Mouse (Mus musculus) midbrain, embryonic 11.5 days (tissue): ENCODE data around the gene Hcrtr1. TPM values are rescaled to one million over a fixed set of nuclear protein-coding genes. Genes with fewer than 3 reads are reported as not detected.
A peak's percentile ranks its signal among the peaks of the same experiment; 100 is the strongest.

Experiments
- ATAC-seq: fragments of 200-750 bp; cut with Nextera tagmentation; 2 replicates; pipeline ENCODE4 v1.8.0; 2017; ENCODE audit warnings: moderate TSS enrichment, moderate library complexity; ENCODE audit not compliant: low FRiP score
- DNase-seq: peaks from one replicate; pipeline ENCODE4 v3.0.0; 2015; ENCODE audit warnings: low spot score; ENCODE audit errors: missing footprints
- H3K27ac ChIP-seq: fragments of 300-500 bp; sonication (generic); 2 replicates; pipeline ENCODE4 v1.5.1; 2014; ENCODE audit warnings: low read depth, low read length
- H3K27me3 ChIP-seq: fragments of 300-500 bp; sonication (generic); 2 replicates; pipeline ENCODE4 v1.6.1; 2014; ENCODE audit warnings: mild to moderate bottlenecking, low read length, moderate library complexity, mixed read lengths; ENCODE audit not compliant: control insufficient read depth, insufficient read depth
- H3K36me3 ChIP-seq: fragments of 300-500 bp; sonication (generic); 2 replicates; pipeline ENCODE4 v1.6.1; 2014; ENCODE audit warnings: mild to moderate bottlenecking, low read length, moderate library complexity, mixed read lengths; ENCODE audit not compliant: control insufficient read depth, insufficient read depth
- H3K4me1 ChIP-seq: fragments of 300-500 bp; sonication (generic); 2 replicates; pipeline ENCODE4 v1.6.1; 2014; ENCODE audit warnings: low read length; ENCODE audit not compliant: control insufficient read depth, insufficient read depth
- H3K4me2 ChIP-seq: fragments of 300-500 bp; sonication (generic); 2 replicates; pipeline ENCODE4 v1.6.1; 2014; ENCODE audit warnings: mild to moderate bottlenecking, moderate library complexity
- H3K4me3 ChIP-seq: fragments of 300-500 bp; sonication (generic); 2 replicates; pipeline ENCODE4 v1.5.1; 2014; ENCODE audit warnings: low read depth, low read length
- H3K9ac ChIP-seq: fragments of 300-500 bp; sonication (generic); 2 replicates; pipeline ENCODE4 v1.6.1; 2014; ENCODE audit warnings: low read length
- H3K9me3 ChIP-seq: fragments of 300-500 bp; sonication (generic); 2 replicates; pipeline ENCODE4 v1.6.1; 2016; ENCODE audit warnings: low read length; ENCODE audit not compliant: control insufficient read depth
- WGBS: fragments of 180-500 bp; shearing (Covaris S2); extraction: QIAGEN DNeasy Blood & Tissue Kit; methylation state at CpG from one replicate; pipeline ENCODE4 v1.1.7; 2014; 5-methylcytosine and 5-hydroxymethylcytosine counted together
- polyA plus RNA-seq: library from polyadenylated mRNA; unstranded; fragments of >200 nt; fragmentation: Nextera tagmentation; extraction: Ambion mirVana; gene quantifications from 2 replicates; pipeline ENCODE4 v1.2.1, GENCODE M21; 2014

Hcrtr1 gene
- polyA plus RNA-seq, 1 experiment from 2014 or later, result 0.18 TPM

GRCm38 (mm10) chr4:130161349-130161748, 22.2 kb upstream of the Hcrtr1 start:
- no peaks in the 10 kb centered on the region for H3K9me3 ChIP-seq
- peaks cover 6% of the 10 kb centered on the region; the same call in 1 of the 2 replicates for H3K4me1 ChIP-seq
- H3K9ac ChIP-seq, result no peak overlapping the region
- DNase-seq, result no peak
- no peak for ATAC-seq
- H3K27me3 ChIP-seq, result peaks cover 15% of the 10 kb centered on the region
- H3K4me3 ChIP-seq, result no peak overlapping the region
- H3K36me3 ChIP-seq, result no peaks in the 10 kb centered on the region
- no peak overlapping the region for H3K4me2 ChIP-seq
- 20% methylated on average over 4 of the region's 4 CpGs for WGBS
- H3K27ac ChIP-seq, result no peak overlapping the region

- 82% methylated on average over 12 of the region's 12 CpGs for WGBS
- Histone ChIP-seq H3K9ac (no peak overlapping the region), H3K4me2 (no peak overlapping the region), H3K27ac (no peak overlapping the region), H3K4me1 (no peaks in the 10 kb centered on the region), H3K4me3 (no peak overlapping the region), H3K9me3 (no peaks in the 10 kb centered on the region), H3K36me3 (no peaks in the 10 kb centered on the region), H3K27me3 (peaks cover 4% of the 10 kb centered on the region; the same call in 1 of the 2 replicates)
- ATAC-seq, result no peak
- no peak for DNase-seq
These were observed 17.7 kb upstream of the Hcrtr1 start for GRCm38 (mm10) chr4:130156812-130157371.

DNA sequence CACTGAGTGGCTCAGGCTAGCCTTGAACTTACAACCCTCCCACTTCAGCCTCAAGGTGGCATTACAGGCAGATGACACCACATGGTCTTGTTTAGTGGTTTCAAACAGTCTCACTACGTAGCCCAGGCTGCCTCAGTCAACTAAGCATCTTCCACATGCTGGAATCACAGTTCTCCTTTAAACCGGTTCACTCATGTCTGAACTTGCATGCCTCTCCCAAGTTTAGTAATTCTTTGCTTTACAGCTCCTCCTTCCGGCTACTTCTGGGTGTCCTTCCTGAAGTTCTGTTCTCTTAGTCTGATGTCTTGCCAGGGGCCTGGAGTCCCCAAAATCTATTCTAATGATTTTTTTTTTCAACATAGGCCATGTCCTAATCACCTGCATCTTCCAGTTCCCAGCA, 15.1 kb upstream of the Hcrtr1 start:
- no peak for ATAC-seq
- H3K9me3 ChIP-seq, result no peaks in the 10 kb centered on the region
- H3K27ac ChIP-seq, result no peak overlapping the region
- H3K9ac ChIP-seq, result no peak overlapping the region
- H3K36me3 ChIP-seq, result no peaks in the 10 kb centered on the region
- H3K4me2 ChIP-seq, result no peak overlapping the region
- DNase-seq, result no peak
- H3K4me1 ChIP-seq, result no peaks in the 10 kb centered on the region
- 80% methylated on average over 3 of the region's 3 CpGs for WGBS
- H3K4me3 ChIP-seq, result no peak overlapping the region
- H3K27me3 ChIP-seq, result no peaks in the 10 kb centered on the region

DNA sequence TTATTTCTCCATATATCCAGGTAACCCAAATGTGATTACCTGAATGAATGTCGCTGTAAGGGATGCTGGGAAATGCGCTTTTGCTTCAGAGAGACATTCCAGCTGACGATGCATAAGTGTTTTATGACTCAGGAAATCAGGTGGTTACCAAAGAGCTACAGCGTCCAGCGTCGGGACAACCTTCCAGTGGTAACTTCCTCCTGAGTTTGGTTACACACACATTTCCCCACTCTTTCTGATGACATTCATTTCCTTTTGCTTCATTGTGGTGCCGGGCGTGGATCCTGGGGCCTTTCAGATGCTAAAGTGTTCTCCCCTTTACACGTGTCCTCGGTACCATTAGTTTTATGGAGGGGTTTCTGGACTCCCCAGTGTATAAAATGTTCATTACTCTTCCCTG, 9.2 kb upstream of the Hcrtr1 start:
- Histone ChIP-seq H3K9me3 (no peaks in the 10 kb centered on the region; the same call in 1 of the 2 replicates), H3K4me1 (no peaks in the 10 kb centered on the region), H3K4me2 (no peak overlapping the region), H3K27me3 (no peaks in the 10 kb centered on the region), H3K36me3 (no peaks in the 10 kb centered on the region), H3K9ac (no peak overlapping the region), H3K4me3 (no peak overlapping the region), H3K27ac (no peak overlapping the region)
- WGBS, result 84% methylated on average over 10 of the region's 10 CpGs
- no peak for ATAC-seq
- no peak for DNase-seq

DNA sequence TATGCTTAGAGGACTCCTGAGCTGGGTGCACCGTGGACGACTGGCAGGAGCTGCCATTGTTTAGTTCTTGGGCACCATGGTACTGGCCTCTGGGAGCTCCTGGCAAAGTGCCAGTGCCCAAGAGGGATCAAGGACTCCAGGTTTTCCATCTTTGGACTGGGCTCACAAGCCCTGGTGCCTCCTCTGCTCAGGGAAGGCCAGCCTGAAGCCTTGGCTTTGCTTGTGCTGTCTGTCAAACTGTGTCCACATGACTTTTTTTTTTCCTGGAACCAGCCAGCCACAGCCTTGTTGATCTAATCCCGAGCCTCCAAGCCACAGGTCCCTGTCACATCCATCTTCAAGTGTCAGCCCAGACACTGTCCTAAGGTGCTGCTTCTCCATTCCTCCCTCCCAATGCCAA, 2.6 kb upstream of the Hcrtr1 start:
- Histone ChIP-seq H3K4me1 (peaks cover 11% of the 10 kb centered on the region), H3K9ac (no peak overlapping the region), H3K27ac (no peak overlapping the region), H3K4me2 (no peak overlapping the region), H3K27me3 (peaks cover 24% of the 10 kb centered on the region), H3K36me3 (no peaks in the 10 kb centered on the region), H3K4me3 (no peak overlapping the region), H3K9me3 (no peaks in the 10 kb centered on the region; the same call in 1 of the 2 replicates)
- WGBS, result 60% methylated on average over 3 of the region's 3 CpGs
- ATAC-seq (no peak), DNase-seq (no peak)

DNA sequence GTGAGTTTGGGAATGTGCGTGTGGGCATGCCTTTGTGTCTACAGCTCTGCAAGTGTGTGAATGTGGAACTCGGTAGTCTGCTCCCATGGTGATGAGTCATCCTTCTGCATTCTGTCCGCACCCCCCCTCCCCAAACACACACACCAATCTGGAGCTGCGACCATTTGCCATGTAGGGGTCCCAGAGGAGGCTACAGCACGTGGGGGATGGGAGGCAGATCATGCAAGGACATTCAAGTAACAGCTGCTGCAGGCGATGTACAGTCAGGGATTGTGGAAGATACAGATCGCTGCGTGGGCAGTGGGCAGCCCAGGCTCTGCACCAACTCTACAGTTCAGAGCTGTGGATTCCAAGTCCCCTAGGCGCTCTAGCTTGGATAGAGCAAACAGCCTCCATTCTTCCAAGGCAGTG, 1.8 kb upstream of the Hcrtr1 start:
- Histone ChIP-seq H3K4me1 (peaks cover 11% of the 10 kb centered on the region), H3K27me3 (peaks cover 26% of the 10 kb centered on the region), H3K9ac (no peak overlapping the region), H3K27ac (no peak overlapping the region), H3K4me2 (no peak overlapping the region), H3K9me3 (no peaks in the 10 kb centered on the region; the same call in 1 of the 2 replicates), H3K36me3 (no peaks in the 10 kb centered on the region), H3K4me3 (no peak overlapping the region)
- ATAC-seq (no peak), DNase-seq (peak; percentile 85)
- whole genome bisulfite sequencing, result 63% methylated on average over 9 of the region's 9 CpGs

GRCm38 (mm10) chr4:130138441-130139213, 532 bp downstream of the Hcrtr1 start:
- H3K4me3 ChIP-seq, result peak overlapping the region; percentile 39
- under 1% methylated on average over 52 of the region's 57 CpGs for WGBS
- H3K9me3 ChIP-seq, result no peaks in the 10 kb centered on the region
- peak overlapping the region; percentile 40 for H3K9ac ChIP-seq
- H3K36me3 ChIP-seq, result no peaks in the 10 kb centered on the region
- peaks cover 26% of the 10 kb centered on the region for H3K27me3 ChIP-seq
- H3K4me1 ChIP-seq, result peaks cover 11% of the 10 kb centered on the region
- H3K27ac ChIP-seq, result no peak overlapping the region
- peak; percentile 78 for ATAC-seq
- H3K4me2 ChIP-seq, result peak overlapping the region; percentile 71
- DNase-seq, result peak; percentile 98

DNA sequence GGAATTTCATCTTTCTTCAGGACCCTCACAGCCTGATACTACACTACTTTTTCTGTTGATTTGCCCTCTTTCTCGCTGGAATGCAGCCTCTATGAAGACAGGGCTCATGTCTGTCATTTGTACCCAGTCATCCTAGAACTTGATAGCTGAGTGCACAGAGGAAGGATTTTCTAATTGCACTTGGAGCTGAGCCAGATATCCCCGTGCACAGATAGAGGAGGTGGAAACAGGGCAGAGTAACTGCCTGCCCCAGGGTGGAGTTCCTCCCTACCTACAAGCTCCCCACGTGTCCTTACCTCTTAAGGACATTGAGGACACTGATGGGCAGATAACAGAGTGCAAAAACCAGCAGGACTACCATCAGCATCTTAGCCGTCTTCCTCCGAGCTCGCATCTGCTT, 5.8 kb downstream of the Hcrtr1 start:
- 72% methylated on average over 6 of the region's 6 CpGs for WGBS
- Histone ChIP-seq H3K4me1 (no peaks in the 10 kb centered on the region), H3K4me2 (no peak overlapping the region), H3K27me3 (peaks cover 4% of the 10 kb centered on the region; the same call in 1 of the 2 replicates), H3K36me3 (no peaks in the 10 kb centered on the region), H3K9me3 (no peaks in the 10 kb centered on the region), H3K27ac (no peak overlapping the region), H3K4me3 (no peak overlapping the region), H3K9ac (no peak overlapping the region)
- no peak for ATAC-seq
- DNase-seq, result peak; percentile 23

GRCm38 (mm10) chr4:130131448-130132105, 7.6 kb downstream of the Hcrtr1 start:
- H3K36me3 ChIP-seq, result peaks cover 3% of the 10 kb centered on the region
- WGBS, result 83% methylated on average over 7 of the region's 7 CpGs
- H3K27ac ChIP-seq, result no peak overlapping the region
- no peaks in the 10 kb centered on the region for H3K9me3 ChIP-seq
- DNase-seq, result peak; percentile 21
- no peaks in the 10 kb centered on the region for H3K4me1 ChIP-seq
- H3K9ac ChIP-seq, result no peak overlapping the region
- no peak for ATAC-seq
- no peak overlapping the region for H3K4me2 ChIP-seq
- H3K27me3 ChIP-seq, result peaks cover 2% of the 10 kb centered on the region; the same call in 1 of the 2 replicates
- H3K4me3 ChIP-seq, result no peak overlapping the region
